ENCODE assay signal across 31 mouse cellular contexts in the genomic region with DNA sequence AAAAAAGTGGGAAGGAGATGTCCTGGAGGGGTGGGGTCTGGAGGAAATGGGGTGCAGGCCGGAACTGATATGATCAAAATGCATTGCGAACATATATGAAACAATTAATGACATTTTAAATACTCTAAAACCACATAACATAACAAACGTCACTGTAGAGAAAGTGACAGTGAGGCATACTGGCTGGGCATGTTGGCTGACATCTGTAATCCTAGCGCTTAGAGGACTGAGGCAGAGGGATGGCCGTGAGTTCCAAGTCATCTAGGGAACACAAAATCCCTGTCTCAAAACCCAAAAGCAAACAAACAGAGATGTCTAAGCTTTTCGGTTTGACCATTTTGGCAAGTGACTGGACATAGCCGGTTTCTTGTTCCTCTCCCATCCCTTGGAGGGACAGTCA. TPM values are rescaled to one million over a fixed set of nuclear protein-coding genes. Genes with fewer than 3 reads are reported as not detected.
DNase-seq lines count a peak whose midpoint lies in the region; ATAC-seq and TF ChIP-seq lines count a peak whose summit lies in the region.
"Had no signal": no experiment of that assay in that cellular context is flagged by ENCODE, and none has a peak within 500 bp of the region (broad histone marks: within the 10 kb centered on the region; RNA-seq: fewer than 3 reads in every experiment).

No protein-coding gene starts in this region.

- peaks cover 76% of the 10 kb centered on the region for H3K4me1 ChIP-seq in liver, embryonic 11.5 days (replicated peaks; ENCODE audit: control insufficient read depth, insufficient read depth, low read length)
- H3K4me1 ChIP-seq in midbrain, postnatal 0 days (ENCODE audit: insufficient read depth, low read length) = peaks cover 7% of the 10 kb centered on the region; the same call in 1 of the 2 replicates
- peaks cover 24% of the 10 kb centered on the region for H3K4me1 ChIP-seq in midbrain, embryonic 11.5 days (ENCODE audit: control insufficient read depth, insufficient read depth, low read length)
- H3K4me1 ChIP-seq in liver, embryonic 13.5 days (replicated peaks) = peaks cover 97% of the 10 kb centered on the region

- no peaks in the 10 kb centered on the region for H3K36me3 ChIP-seq in liver, embryonic 11.5 days (ENCODE audit: control insufficient read depth, insufficient read depth, low read length)
- no peaks in the 10 kb centered on the region for H3K36me3 ChIP-seq in midbrain, postnatal 0 days (ENCODE audit: insufficient read depth, low read length)
- no peaks in the 10 kb centered on the region for H3K36me3 ChIP-seq in midbrain, embryonic 11.5 days (ENCODE audit: control insufficient read depth, insufficient read depth, low read length)
- H3K36me3 ChIP-seq in liver, embryonic 13.5 days = no peaks in the 10 kb centered on the region
- H3K36me3 ChIP-seq: embryonic facial prominence, embryonic 12.5 days; intestine, embryonic 15.5 days; limb, embryonic 12.5 days; midbrain, embryonic 10.5 days; neural tube, embryonic 12.5 days had no signal

- intact Hi-C loops in left cerebral cortex, postnatal 4 days (cut with DNase I) = loop anchor here (10.0 kb wide), 1 partner anchor 54 kb away; no protein-coding TSS in a partner anchor

- H3K27ac ChIP-seq in liver, embryonic 11.5 days (ENCODE audit: low read depth, low read length) = peak overlapping the region; percentile 77
- 0 out of 2 replicates have a peak overlapping the region, but pooled peaks have one; percentile 32 for H3K27ac ChIP-seq in midbrain, postnatal 0 days (ENCODE audit: low read depth, low read length)
- no peak overlapping the region for H3K27ac ChIP-seq in midbrain, embryonic 11.5 days (ENCODE audit: low read depth, low read length)
- H3K27ac ChIP-seq in liver, embryonic 13.5 days = peak overlapping the region; percentile 87
- H3K27ac ChIP-seq: embryonic facial prominence, embryonic 12.5 days; intestine, embryonic 15.5 days; limb, embryonic 12.5 days; macrophage; neural tube, embryonic 12.5 days had no signal

- peak overlapping the region; percentile 37; the same call in 1 of the 2 replicates for H3K4me2 ChIP-seq in liver, embryonic 11.5 days
- no peak overlapping the region for H3K4me2 ChIP-seq in midbrain, postnatal 0 days (ENCODE audit: low read depth, low read length, poor library complexity, severe bottlenecking)
- H3K4me2 ChIP-seq in midbrain, embryonic 11.5 days = no peak overlapping the region
- H3K4me2 ChIP-seq in liver, embryonic 13.5 days = peak overlapping the region; percentile 71
- H3K4me2 ChIP-seq: embryonic facial prominence, embryonic 12.5 days; intestine, embryonic 15.5 days; limb, embryonic 12.5 days; neural tube, embryonic 12.5 days had no signal

- no peak overlapping the region; the same call in 1 of the 2 replicates for H3K9ac ChIP-seq in liver, embryonic 11.5 days (ENCODE audit: low read depth, low read length)
- no peak overlapping the region for H3K9ac ChIP-seq in midbrain, postnatal 0 days (replicated peaks; ENCODE audit: low read length, poor library complexity, severe bottlenecking)
- no peak overlapping the region for H3K9ac ChIP-seq in midbrain, embryonic 11.5 days (ENCODE audit: low read length)
- peak overlapping the region; percentile 36 for H3K9ac ChIP-seq in liver, embryonic 13.5 days
- H3K9ac ChIP-seq: embryonic facial prominence, embryonic 12.5 days; forebrain, postnatal 0 days; intestine, embryonic 15.5 days; limb, embryonic 12.5 days; neural tube, embryonic 12.5 days had no signal

- no peak for ATAC-seq in liver, embryonic 11.5 days (replicated peaks; ENCODE audit: low FRiP score)
- ATAC-seq in midbrain, postnatal 0 days (ENCODE audit: low FRiP score) = no peak
- ATAC-seq in midbrain, embryonic 11.5 days (ENCODE audit: low FRiP score) = no peak
- no peak for ATAC-seq in liver, embryonic 13.5 days (ENCODE audit: low read depth)
- ATAC-seq: forebrain, postnatal 0 days; hindbrain, embryonic 16.5 days; intestine, embryonic 15.5 days; midbrain, embryonic 16.5 days had no signal

- TF ChIP-seq CTCF in midbrain, postnatal 0 days (IDR thresholded peaks at IDR 0.05) = no peak

- no peaks in the 10 kb centered on the region for H3K27me3 ChIP-seq in liver, embryonic 11.5 days (replicated peaks; ENCODE audit: control insufficient read depth, insufficient read depth, low read length)
- no peaks in the 10 kb centered on the region for H3K27me3 ChIP-seq in midbrain, postnatal 0 days (ENCODE audit: insufficient read depth, low read length)
- H3K27me3 ChIP-seq in midbrain, embryonic 11.5 days (ENCODE audit: control insufficient read depth, insufficient read depth, low read length) = no peaks in the 10 kb centered on the region
- no peaks in the 10 kb centered on the region for H3K27me3 ChIP-seq in liver, embryonic 13.5 days
- H3K27me3 ChIP-seq: embryonic facial prominence, embryonic 12.5 days; intestine, embryonic 15.5 days; limb, embryonic 12.5 days; neural tube, embryonic 12.5 days had no signal

- H3K4me3 ChIP-seq in liver, embryonic 11.5 days (ENCODE audit: low read depth, low read length) = no peak overlapping the region
- no peak overlapping the region for H3K4me3 ChIP-seq in midbrain, postnatal 0 days (ENCODE audit: low read depth, low read length)
- H3K4me3 ChIP-seq in midbrain, embryonic 11.5 days (ENCODE audit: low read depth, low read length) = no peak overlapping the region
- H3K4me3 ChIP-seq in liver, embryonic 13.5 days (replicated peaks) = no peak overlapping the region
- H3K4me3 ChIP-seq: embryonic facial prominence, embryonic 12.5 days; intestine, embryonic 15.5 days; limb, embryonic 12.5 days; midbrain, embryonic 10.5 days; myocyte; neural tube, embryonic 12.5 days had no signal

- no peaks in the 10 kb centered on the region for H3K9me3 ChIP-seq in liver, embryonic 11.5 days (ENCODE audit: control insufficient read depth, low read length)
- H3K9me3 ChIP-seq in midbrain, postnatal 0 days (ENCODE audit: low read length) = no peaks in the 10 kb centered on the region
- H3K9me3 ChIP-seq in midbrain, embryonic 11.5 days (ENCODE audit: control insufficient read depth, low read length) = no peaks in the 10 kb centered on the region
- no peaks in the 10 kb centered on the region for H3K9me3 ChIP-seq in liver, embryonic 13.5 days (replicated peaks)
- H3K9me3 ChIP-seq: embryonic facial prominence, embryonic 12.5 days; intestine, embryonic 15.5 days; limb, embryonic 12.5 days; midbrain, embryonic 10.5 days; neural tube, embryonic 12.5 days had no signal

- no peak for DNase-seq in liver, embryonic 11.5 days (ENCODE audit: low spot score)
- DNase-seq in liver = no peak
- DNase-seq in midbrain, postnatal 0 days (ENCODE audit: low spot score) = no peak
- no peak for DNase-seq in midbrain, embryonic 11.5 days (ENCODE audit: low spot score, missing footprints)
- DNase-seq in liver, embryonic 13.5 days = no peak
- no peak for DNase-seq in gastrocnemius, adult 18-20 months (ENCODE audit: low spot score)
- DNase-seq in left cerebral cortex, postnatal 4 days = no peak
- DNase-seq in heart, adult 9 months (ENCODE audit: low spot score in 2 of 2) = no peak
- DNase-seq: adrenal gland, postnatal 14 days; cerebellum, adult 11 months; cerebellum, adult 9-10 months; embryo, embryonic 11 days; forebrain, postnatal 0 days; gastrocnemius, postnatal 10 days; heart, postnatal 14 days; kidney, adult 8-10 months; kidney, postnatal 10 days; lung, adult 2 months; right cerebral cortex, adult 18-20 months; spleen, adult 18-20 months; thymus, adult 18-20 months; thymus, postnatal 25 days had no signal

- WGBS in liver, embryonic 11.5 days = 68% methylated on average over 7 of the region's 7 CpGs
- WGBS in midbrain, postnatal 0 days = 76% methylated on average over 7 of the region's 7 CpGs
- WGBS in midbrain, embryonic 11.5 days = 76% methylated on average over 7 of the region's 7 CpGs
- WGBS in liver, embryonic 13.5 days (ENCODE audit: insufficient replicate concordance) = 62% methylated on average over 7 of the region's 7 CpGs

RNA-seq across cellular contexts. Expression of gene Pitpnc1, which starts 59.7 kb away (rescaled TPM):
- polyA plus RNA-seq in liver, embryonic 11.5 days (2014; fragmentation: Nextera tagmentation; extraction: Ambion mirVana) = 19.2 and 19.4 TPM in 2 replicates
- 54.8 and 56.5 TPM in 2 replicates for total RNA-seq in midbrain, postnatal 0 days (2014; rRNA removed)
- 50.5 and 54.0 TPM in 2 replicates for polyA plus RNA-seq in midbrain, postnatal 0 days (2015; fragmentation: Nextera tagmentation; extraction: Ambion mirVana)
- polyA plus RNA-seq in midbrain, embryonic 11.5 days (2014; fragmentation: Nextera tagmentation; extraction: Ambion mirVana) = 29.9 and 32.1 TPM in 2 replicates
- polyA plus RNA-seq in liver, embryonic 13.5 days (2015; fragmentation: Nextera tagmentation; extraction: Ambion mirVana) = 7.4 and 8.3 TPM in 2 replicates
- total RNA-seq in gastrocnemius, adult 18-20 months (2021) = 10 to 100 TPM; 73.8 to 93.7 TPM
- 10 to 100 TPM; 78.8 to 79.4 TPM for total RNA-seq in left cerebral cortex, postnatal 4 days (2021)

Comparison
In these comparisons a context has a peak if more than half of its experiments do, and no peak if none do; other contexts are left out.
1. H3K4me2 ChIP-seq: peak in liver, embryonic 11.5 days (single experiment) and liver, embryonic 13.5 days (single experiment); none in midbrain, postnatal 0 days (single experiment) and midbrain, embryonic 11.5 days (single experiment).